Mouse (Mus musculus) erythroblast, embryonic 14.5 days (primary cell): ENCODE measurements around the gene Acy3. TPM values are rescaled to one million over a fixed set of nuclear protein-coding genes. Genes with fewer than 3 reads are reported as not detected.

Experiments
- H3K27me3 ChIP-seq: 2 replicates; pipeline ENCODE4 v1.6.1; 2012; ENCODE audit warnings: inconsistent platforms; ENCODE audit not compliant: control insufficient read depth
- H3K36me3 ChIP-seq: 2 replicates; pipeline ENCODE4 v1.6.1; 2012; ENCODE audit warnings: mild to moderate bottlenecking, inconsistent platforms; ENCODE audit not compliant: control insufficient read depth
- H3K4me1 ChIP-seq: 2 replicates; pipeline ENCODE4 v1.6.1; 2012; ENCODE audit warnings: inconsistent platforms; ENCODE audit not compliant: control insufficient read depth
- H3K4me3 ChIP-seq: replicated peaks from 2 replicates; pipeline ENCODE3; 2012; ENCODE audit warnings: moderate library complexity, mild to moderate bottlenecking, inconsistent platforms
- H3K9me3 ChIP-seq: 2 replicates; pipeline ENCODE4 v1.6.1; 2012; ENCODE audit warnings: low read length, inconsistent platforms, mixed read lengths; ENCODE audit not compliant: control insufficient read depth
- GATA1 ChIP-seq: IDR thresholded peaks from 2 replicates; pipeline ENCODE4 v1.6.1; 2012; ENCODE audit warnings: low read length, inconsistent platforms, mixed read lengths
- TAL1 ChIP-seq: IDR thresholded peaks from 3 replicates; pipeline ENCODE4 v1.6.1; 2012; ENCODE audit warnings: low read length, inconsistent platforms, mixed read lengths
- polyA plus RNA-seq: library from polyadenylated mRNA; stranded (reverse); fragments of >175 nt; gene quantifications from 2 replicates; pipeline ENCODE4 v1.2.3, GENCODE M21; 2012

The Acy3 gene
- polyA plus RNA-seq, 1 experiment = not detected

DNA sequence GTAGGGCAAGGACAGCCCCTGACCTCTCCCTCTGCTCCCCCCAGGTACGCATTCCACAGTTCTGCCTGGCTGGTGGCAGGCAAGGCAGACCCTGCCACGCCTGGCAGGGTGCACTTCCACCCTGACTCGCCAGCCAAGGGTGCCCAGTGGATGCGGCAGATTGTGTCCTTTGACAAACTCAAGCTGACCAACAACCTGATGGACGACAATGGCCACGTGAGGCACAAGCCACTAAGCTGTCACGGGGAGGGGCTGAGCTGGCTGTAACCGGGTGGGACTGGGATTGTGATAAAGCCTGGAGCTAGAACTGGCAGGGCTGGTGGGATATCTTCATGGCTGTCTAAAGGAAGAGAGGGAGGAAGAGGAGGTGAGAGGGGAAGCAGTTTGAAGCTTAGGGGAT, 10.9 kb downstream of the Acy3 start:
- TF ChIP-seq GATA1 (no peak), TAL1 (no peak)
- Histone ChIP-seq H3K4me3 (no peak overlapping the region), H3K36me3 (no peaks in the 10 kb centered on the region), H3K4me1 (peaks cover 28% of the 10 kb centered on the region), H3K27me3 (peaks cover 4% of the 10 kb centered on the region; the same call in 1 of the 2 replicates), H3K9me3 (no peaks in the 10 kb centered on the region)

DNA sequence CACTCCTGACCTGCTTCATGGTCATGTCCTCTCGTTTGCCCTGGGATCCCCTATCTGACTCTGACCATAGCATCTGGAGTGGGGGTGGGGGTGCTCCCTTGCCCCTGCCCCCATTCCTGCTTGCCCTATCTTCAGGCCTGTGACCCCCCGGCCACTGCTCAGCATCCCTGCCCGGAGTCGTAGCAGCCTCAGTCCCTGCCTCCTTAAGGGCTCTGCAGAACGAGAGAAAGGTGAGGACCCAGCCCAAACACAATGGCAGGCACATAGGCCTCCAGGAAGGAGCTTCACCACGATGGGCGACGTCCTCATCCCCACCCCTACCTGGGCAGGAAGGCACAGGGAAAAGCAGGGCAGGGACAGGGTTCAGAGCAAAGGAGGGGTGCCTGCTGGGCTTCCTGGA, 12.0 kb downstream of the Acy3 start:
- TF ChIP-seq GATA1 = no peak
- TF ChIP-seq TAL1 = no peak
- no peaks in the 10 kb centered on the region for H3K9me3 ChIP-seq
- no peaks in the 10 kb centered on the region for H3K36me3 ChIP-seq
- no peaks in the 10 kb centered on the region; the same call in 1 of the 2 replicates for H3K27me3 ChIP-seq
- peaks cover 30% of the 10 kb centered on the region for H3K4me1 ChIP-seq
- no peak overlapping the region for H3K4me3 ChIP-seq

DNA sequence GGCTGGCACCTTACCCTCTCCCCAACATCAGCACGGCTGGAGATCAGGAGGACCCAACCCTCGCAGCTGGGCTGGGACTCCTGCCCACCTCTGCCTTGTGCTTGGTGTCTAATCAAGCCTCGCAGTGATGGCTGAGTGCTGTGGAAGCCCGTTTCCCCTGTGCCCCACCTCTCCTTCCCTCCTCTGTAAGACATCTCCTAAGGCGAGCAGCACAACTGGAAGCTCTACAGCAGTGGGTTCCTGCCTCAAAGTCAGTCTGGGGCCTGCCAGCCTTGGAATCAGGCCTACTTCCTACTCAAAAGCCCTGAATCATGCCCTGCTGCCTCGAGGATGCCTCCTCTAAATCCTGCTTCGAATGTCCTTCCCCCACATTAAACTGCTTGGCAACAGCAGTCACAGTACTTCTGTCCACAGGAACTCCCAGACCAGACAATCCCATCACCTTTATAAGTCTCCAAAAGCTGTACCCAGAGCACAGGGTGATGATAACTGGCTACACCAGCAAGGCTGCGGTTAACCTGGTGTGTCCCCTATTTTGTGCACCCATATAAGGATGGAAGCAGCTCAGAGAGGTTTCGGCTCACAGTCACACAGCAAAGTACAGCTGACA, 12.9 kb downstream of the Acy3 start:
- Histone ChIP-seq H3K9me3 (no peaks in the 10 kb centered on the region), H3K27me3 (no peaks in the 10 kb centered on the region; the same call in 1 of the 2 replicates), H3K36me3 (peaks cover 2% of the 10 kb centered on the region), H3K4me1 (peaks cover 30% of the 10 kb centered on the region), H3K4me3 (peak overlapping the region; percentile 83)
- TF ChIP-seq TAL1 (no peak), GATA1 (no peak)

- Histone ChIP-seq H3K4me3 (peak within 1 kb of the TSS; percentile 83), H3K9me3 (no peaks in the 10 kb centered on the region), H3K27me3 (no peaks in the 10 kb centered on the region; the same call in 1 of the 2 replicates), H3K36me3 (peaks cover 9% of the 10 kb centered on the region), H3K4me1 (peaks cover 30% of the 10 kb centered on the region)
- TF ChIP-seq TAL1 (no peak), GATA1 (no peak)
These were observed 13.9 kb downstream of the Acy3 start, which contains the start of the genes Nudt8 and Gm49405 for GRCm38 (mm10) chr19:4000119-4000900. TSS of gene Nudt8 (plus strand) at chr19:4000580. TSS of gene Gm49405 (plus strand) at chr19:4000626.

DNA sequence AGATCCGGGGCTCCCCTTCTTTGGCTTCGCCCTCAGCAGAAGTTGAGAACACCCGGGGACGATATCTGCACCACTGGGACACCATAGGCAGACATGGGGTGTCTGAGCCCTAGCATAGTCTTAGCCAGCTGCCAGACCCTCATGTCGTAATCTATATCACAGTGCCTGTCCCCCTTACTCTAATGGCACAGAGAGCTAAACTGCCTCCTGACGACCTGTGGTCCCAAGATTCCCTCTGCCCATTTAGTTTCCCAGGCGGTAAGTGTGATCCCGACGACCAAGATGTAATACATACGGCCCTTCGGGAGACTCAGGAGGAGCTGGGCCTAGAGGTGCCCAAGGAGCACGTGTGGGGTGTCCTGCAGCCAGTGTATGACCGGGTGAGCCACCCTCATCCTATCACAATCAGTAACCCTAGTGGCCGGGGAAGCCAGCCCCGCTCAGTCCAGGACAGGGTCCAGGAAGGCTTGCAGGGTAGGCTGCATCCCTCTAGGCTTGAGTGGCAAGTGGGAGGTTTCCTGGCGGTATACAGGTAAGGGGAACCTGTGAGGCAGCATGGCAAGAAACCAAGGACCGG, 14.7 kb downstream of the Acy3 start:
- no peaks in the 10 kb centered on the region for H3K9me3 ChIP-seq
- peak overlapping the region; percentile 83 for H3K4me3 ChIP-seq
- no peaks in the 10 kb centered on the region; the same call in 1 of the 2 replicates for H3K27me3 ChIP-seq
- TF ChIP-seq TAL1 = no peak
- TF ChIP-seq GATA1 = no peak
- peaks cover 14% of the 10 kb centered on the region for H3K36me3 ChIP-seq
- H3K4me1 ChIP-seq = peaks cover 30% of the 10 kb centered on the region

GRCm38 (mm10) chr19:4001752-4002151, 15.4 kb downstream of the Acy3 start:
- TF ChIP-seq TAL1 = no peak
- TF ChIP-seq GATA1 = no peak
- Histone ChIP-seq H3K4me1 (peaks cover 30% of the 10 kb centered on the region), H3K27me3 (no peaks in the 10 kb centered on the region), H3K36me3 (peaks cover 22% of the 10 kb centered on the region), H3K4me3 (no peak overlapping the region), H3K9me3 (no peaks in the 10 kb centered on the region)

GRCm38 (mm10) chr19:4003112-4003511, 16.7 kb downstream of the Acy3 start, which contains the start of gene Doc2g:
TSS of gene Doc2g (plus strand) at chr19:4003313.
- Histone ChIP-seq H3K27me3 (no peaks in the 10 kb centered on the region), H3K9me3 (no peaks in the 10 kb centered on the region), H3K36me3 (peaks cover 35% of the 10 kb centered on the region), H3K4me1 (peaks cover 30% of the 10 kb centered on the region), H3K4me3 (no peak within 1 kb of the TSS)
- TF ChIP-seq GATA1 (no peak), TAL1 (no peak)

- peaks cover 40% of the 10 kb centered on the region for H3K36me3 ChIP-seq
- H3K9me3 ChIP-seq = no peaks in the 10 kb centered on the region
- H3K27me3 ChIP-seq = no peaks in the 10 kb centered on the region
- TF ChIP-seq TAL1 (no peak), GATA1 (no peak)
- peaks cover 30% of the 10 kb centered on the region for H3K4me1 ChIP-seq
- no peak overlapping the region for H3K4me3 ChIP-seq
These were observed 17.3 kb downstream of the Acy3 start for GRCm38 (mm10) chr19:4003641-4004040.

DNA sequence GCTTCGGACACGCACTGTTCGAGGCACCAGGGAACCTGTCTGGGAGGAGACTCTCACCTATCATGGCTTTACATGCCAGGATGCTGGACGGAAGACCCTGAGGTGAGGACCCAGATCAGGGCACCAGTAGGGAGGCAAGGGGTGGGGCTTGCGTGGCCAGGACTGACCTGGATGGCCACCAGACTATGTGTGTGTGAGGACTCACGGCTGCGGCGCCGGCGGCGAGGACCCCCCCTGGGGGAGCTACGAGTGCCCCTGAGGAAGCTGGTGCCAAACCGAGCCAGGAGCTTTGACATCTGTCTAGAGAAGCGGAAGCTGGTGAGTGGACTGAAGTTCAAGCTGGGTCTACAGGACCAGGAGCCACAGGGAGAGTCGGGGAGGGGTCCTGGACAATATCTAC, 18.0 kb downstream of the Acy3 start:
- Histone ChIP-seq H3K4me1 (peaks cover 25% of the 10 kb centered on the region), H3K27me3 (no peaks in the 10 kb centered on the region), H3K9me3 (no peaks in the 10 kb centered on the region), H3K4me3 (no peak overlapping the region), H3K36me3 (peaks cover 47% of the 10 kb centered on the region)
- TF ChIP-seq GATA1 = no peak
- TF ChIP-seq TAL1 = no peak
